Mouse (Mus musculus): Measurements from ENCODE around the gene Gm6502. TPM values are rescaled to one million over a fixed set of nuclear protein-coding genes. Genes with fewer than 3 reads are reported as not detected.
"Not testable (repeated sequence)": the region's sequence is repeated elsewhere in the genome, so short reads cannot be mapped to it uniquely, and the experiment has no call there.

Gene Gm6502
- not detected in 2 replicates for total RNA-seq (2014; rRNA removed)
- not detected in 2 replicates for polyA plus RNA-seq (2015; fragmentation: Nextera tagmentation; extraction: Ambion mirVana)

DNA sequence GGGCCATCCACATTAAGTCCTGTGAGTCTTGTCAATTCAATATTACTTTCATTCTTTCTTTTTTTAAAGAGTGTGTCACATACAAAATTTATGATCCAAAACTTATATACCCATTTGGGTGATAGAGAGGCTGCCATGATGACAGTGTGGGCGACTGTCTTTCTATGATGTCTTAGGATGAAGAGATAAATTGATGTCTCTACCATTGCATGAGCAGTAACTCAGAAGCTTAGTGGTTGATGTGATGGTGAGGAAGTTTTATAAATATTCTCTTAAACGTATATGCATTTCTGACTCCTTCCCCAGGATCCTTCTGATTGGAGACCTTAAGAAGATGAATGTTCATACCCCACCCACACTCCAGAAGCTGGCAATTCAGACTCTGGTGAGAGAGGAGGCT is at the start of gene Gm6502:
TSS of gene Gm6502 (plus strand) at position 301 of the 400 bp plus-strand sequence.
- not testable (repeated sequence) for H3K27me3 ChIP-seq (ENCODE audit: insufficient read depth, low read length); H3K4me3 ChIP-seq (ENCODE audit: low read length); H3K9ac ChIP-seq (replicated peaks; ENCODE audit: low read length); ATAC-seq; H3K27ac ChIP-seq; H3K9me3 ChIP-seq (ENCODE audit: low read length); H3K4me1 ChIP-seq (ENCODE audit: insufficient read depth, low read length); DNase-seq (ENCODE audit: low spot score); H3K36me3 ChIP-seq (ENCODE audit: insufficient read depth, low read length); H3K4me2 ChIP-seq (ENCODE audit: low read depth, low read length)
- WGBS, result no CpG with 5 or more reads among the region's 2 CpGs

DNA sequence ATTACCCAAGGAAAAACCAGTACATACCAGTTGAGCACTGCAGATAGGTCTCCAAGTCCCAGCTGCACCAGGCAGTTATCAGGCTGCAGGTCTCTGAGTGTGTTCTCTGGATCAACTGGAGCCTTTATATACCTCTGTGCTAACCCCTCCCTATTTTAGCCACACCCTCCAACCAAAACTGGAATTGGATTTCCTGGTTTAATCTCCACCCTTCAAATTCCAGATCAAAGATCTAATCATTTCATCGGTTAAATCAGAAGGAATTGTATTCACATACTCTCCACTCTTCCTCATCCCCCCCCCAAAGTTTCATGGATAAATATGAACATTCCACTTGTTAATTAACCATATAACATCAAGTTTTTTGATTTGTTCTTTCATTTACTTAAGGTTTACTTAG is 7.5 kb upstream of the Gm6502 start, which contains the start of gene A430089I19Rik:
TSS of gene A430089I19Rik (minus strand) at position 101 of the 400 bp plus-strand sequence.
- not testable (repeated sequence) for H3K4me3 ChIP-seq (ENCODE audit: low read length); ATAC-seq; H3K4me1 ChIP-seq (ENCODE audit: insufficient read depth, low read length); DNase-seq (ENCODE audit: low spot score); H3K9ac ChIP-seq (replicated peaks; ENCODE audit: low read length); H3K27me3 ChIP-seq (ENCODE audit: insufficient read depth, low read length); H3K4me2 ChIP-seq (ENCODE audit: low read depth, low read length); H3K9me3 ChIP-seq (ENCODE audit: low read length); H3K27ac ChIP-seq; H3K36me3 ChIP-seq (ENCODE audit: insufficient read depth, low read length)
- WGBS, result 91% methylated on average over 1 of the region's 1 CpGs

DNA sequence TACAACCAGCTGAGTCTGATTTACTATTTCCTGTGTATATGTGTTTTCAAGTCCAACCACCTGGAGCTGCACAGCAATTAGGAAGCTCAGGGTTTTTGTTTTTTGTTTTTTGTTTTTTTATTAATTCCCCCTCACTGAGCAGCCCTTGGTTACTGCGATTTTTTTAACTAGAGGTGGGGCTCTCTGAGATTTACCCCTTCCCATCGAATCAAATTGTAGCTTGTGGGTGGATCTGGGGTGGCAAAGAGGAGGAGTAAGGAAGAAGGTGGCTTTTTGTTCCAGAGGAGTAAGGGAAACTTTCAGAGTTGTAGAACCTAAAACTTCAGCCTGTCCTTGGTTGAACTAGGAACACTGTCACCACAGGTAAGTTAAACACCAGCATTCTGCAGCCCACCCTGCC is 25.2 kb downstream of the Gm6502 start, which contains the start of gene AA792892:
TSS of gene AA792892 (plus strand) at position 301 of the 400 bp plus-strand sequence.
- ATAC-seq; H3K4me1 ChIP-seq (ENCODE audit: insufficient read depth, low read length); DNase-seq (ENCODE audit: low spot score); H3K9me3 ChIP-seq (ENCODE audit: low read length); H3K9ac ChIP-seq (replicated peaks; ENCODE audit: low read length); H3K27ac ChIP-seq; H3K4me2 ChIP-seq (ENCODE audit: low read depth, low read length); H3K4me3 ChIP-seq (ENCODE audit: low read length); H3K36me3 ChIP-seq (ENCODE audit: insufficient read depth, low read length); H3K27me3 ChIP-seq (ENCODE audit: insufficient read depth, low read length): not testable (repeated sequence)
- WGBS, result no CpG with 5 or more reads among the region's 2 CpGs

Other genes starting within 250 kb of the Gm6502 start
- gene BC061212, start 243.9 kb upstream of the Gm6502 start, total RNA-seq (2014; rRNA removed), result not detected in 2 replicates
- not detected in 2 replicates for gene BC061212, start 243.9 kb upstream of the Gm6502 start, polyA plus RNA-seq (2015; fragmentation: Nextera tagmentation; extraction: Ambion mirVana)
- gene Gm6351, start 238.1 kb upstream of the Gm6502 start, total RNA-seq (2014; rRNA removed), result not detected in 2 replicates
- not detected in 2 replicates for gene Gm6351, start 238.1 kb upstream of the Gm6502 start, polyA plus RNA-seq (2015; fragmentation: Nextera tagmentation; extraction: Ambion mirVana)
- not detected in 2 replicates for gene Gm3106, start 96.4 kb upstream of the Gm6502 start, total RNA-seq (2014; rRNA removed)
- gene Gm3106, start 96.4 kb upstream of the Gm6502 start, polyA plus RNA-seq (2015; fragmentation: Nextera tagmentation; extraction: Ambion mirVana), result not detected in 2 replicates
- gene A430089I19Rik, start 7.6 kb upstream of the Gm6502 start, total RNA-seq (2014; rRNA removed), result not detected in 2 replicates
- gene A430089I19Rik, start 7.6 kb upstream of the Gm6502 start, polyA plus RNA-seq (2015; fragmentation: Nextera tagmentation; extraction: Ambion mirVana), result not detected in 2 replicates
- not detected in 2 replicates for gene AA792892, start 25.3 kb downstream of the Gm6502 start, total RNA-seq (2014; rRNA removed)
- not detected in 2 replicates for gene AA792892, start 25.3 kb downstream of the Gm6502 start, polyA plus RNA-seq (2015; fragmentation: Nextera tagmentation; extraction: Ambion mirVana)
- gene Gm7682, start 131.3 kb downstream of the Gm6502 start, total RNA-seq (2014; rRNA removed), result not detected in 2 replicates
- gene Gm7682, start 131.3 kb downstream of the Gm6502 start, polyA plus RNA-seq (2015; fragmentation: Nextera tagmentation; extraction: Ambion mirVana), result not detected in 2 replicates
- not detected in 2 replicates for gene Gm3139, start 211.9 kb downstream of the Gm6502 start, total RNA-seq (2014; rRNA removed)
- gene Gm3139, start 211.9 kb downstream of the Gm6502 start, polyA plus RNA-seq (2015; fragmentation: Nextera tagmentation; extraction: Ambion mirVana), result not detected in 2 replicates

Data from hindbrain, postnatal 0 days (tissue).